Mouse (Mus musculus) spleen, adult 2 months (tissue): ENCODE data around the gene C8g. TPM values are rescaled to one million over a fixed set of nuclear protein-coding genes. Genes with fewer than 3 reads are reported as not detected.
A peak's percentile ranks its signal among the peaks of the same experiment; 100 is the strongest.

Experiments
- DNase-seq, 2 experiments: peaks; one replicate each; pipeline versions ENCODE4 v3.0.0 to v3.0.0-alpha.2; 2012 to 2021; ENCODE audit warnings: low spot score in 2 of 2, low read depth in 1 of 2
- H3K27ac ChIP-seq: fragments of 200-500 bp; 2 replicates; pipeline ENCODE4 v1.5.1; 2012; ENCODE audit warnings: low read length, inconsistent platforms; ENCODE audit not compliant: insufficient read depth
- H3K27me3 ChIP-seq: fragments of 200-500 bp; 2 replicates; pipeline ENCODE4 v1.6.1; 2012; ENCODE audit warnings: mild to moderate bottlenecking, moderate library complexity, low read length, inconsistent platforms; ENCODE audit not compliant: control insufficient read depth, insufficient read depth
- H3K36me3 ChIP-seq: fragments of 200-500 bp; 2 replicates; pipeline ENCODE4 v1.6.1; 2012; ENCODE audit warnings: mild to moderate bottlenecking, low read length, inconsistent platforms; ENCODE audit not compliant: control insufficient read depth, insufficient read depth
- H3K4me1 ChIP-seq: fragments of 200-500 bp; 2 replicates; pipeline ENCODE4 v1.6.1; 2011; ENCODE audit warnings: inconsistent platforms; ENCODE audit not compliant: control insufficient read depth, insufficient read depth, insufficient read length
- H3K4me3 ChIP-seq: fragments of 200-500 bp; 2 replicates; pipeline ENCODE4 v1.5.1; 2011; ENCODE audit warnings: mild to moderate bottlenecking, inconsistent platforms; ENCODE audit not compliant: insufficient read depth, insufficient read length; ENCODE audit errors: extremely low read depth
- CTCF ChIP-seq: fragments of 200-500 bp; IDR thresholded peaks from 2 replicates; pipeline ENCODE4 v1.5.1; 2011; ENCODE audit warnings: mild to moderate bottlenecking, inconsistent platforms; ENCODE audit not compliant: insufficient read depth, insufficient read length, insufficient replicate concordance; ENCODE audit errors: extremely low read depth
- POLR2A ChIP-seq: fragments of 200-500 bp; IDR thresholded peaks from 2 replicates; pipeline ENCODE4 v1.6.1; 2011; ENCODE audit warnings: low read depth, low read length, inconsistent platforms
- WGBS: fragments of 180-500 bp; shearing (Covaris S2); methylation state at CpG from one replicate; pipeline ENCODE4 v1.1.7; 2018; 5-methylcytosine and 5-hydroxymethylcytosine counted together
- polyA plus RNA-seq: library from polyadenylated mRNA; depleted of rRNA; stranded (reverse); fragments of >200 nt; gene quantifications from 2 replicates; pipeline ENCODE4 v1.2.3, GENCODE M21; 2012

The C8g gene
- polyA plus RNA-seq, 1 experiment: 1.9 TPM

DNA sequence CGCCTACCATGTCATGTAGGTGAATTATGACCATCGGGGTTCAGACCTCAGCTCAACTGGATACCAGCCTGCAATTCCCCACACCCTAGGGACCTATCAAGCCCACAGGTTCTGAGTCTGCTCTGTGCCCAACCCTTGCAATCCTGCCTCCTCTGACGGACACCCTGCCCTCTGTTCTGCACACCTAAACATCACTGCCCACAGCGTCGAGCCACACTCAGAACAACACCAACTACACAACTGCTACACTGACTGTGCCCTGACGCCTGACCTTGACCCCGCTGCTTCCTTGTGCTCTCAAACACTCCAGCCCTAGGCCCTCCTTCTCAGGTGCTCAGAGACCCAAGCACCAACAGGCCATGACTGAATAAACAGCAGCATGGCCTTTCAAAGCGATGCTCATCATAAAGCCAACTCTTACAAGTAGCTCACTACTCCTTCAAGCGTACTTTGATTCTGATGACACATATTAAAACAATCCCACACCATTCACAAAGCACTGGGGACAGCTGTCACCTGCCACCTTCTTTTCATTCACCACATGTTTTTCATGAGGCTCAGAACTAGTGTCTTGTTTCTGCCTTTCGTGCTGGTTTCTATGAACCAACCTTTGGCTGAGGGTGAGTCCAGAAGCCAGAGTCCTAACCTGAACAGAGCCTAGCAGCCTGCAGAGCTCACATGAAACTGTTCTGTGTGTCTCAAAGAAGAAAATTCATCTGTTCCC lies 40.3 kb upstream of the C8g start:
- Histone ChIP-seq H3K27me3 (no peaks in the 10 kb centered on the region), H3K36me3 (peaks cover 12% of the 10 kb centered on the region), H3K4me3 (no peak overlapping the region), H3K27ac (no peak overlapping the region), H3K4me1 (peaks cover 11% of the 10 kb centered on the region)
- 87% methylated on average over 10 of the region's 10 CpGs for WGBS
- TF ChIP-seq POLR2A: no peak
- no peak for TF ChIP-seq CTCF
- no peak for DNase-seq

DNA sequence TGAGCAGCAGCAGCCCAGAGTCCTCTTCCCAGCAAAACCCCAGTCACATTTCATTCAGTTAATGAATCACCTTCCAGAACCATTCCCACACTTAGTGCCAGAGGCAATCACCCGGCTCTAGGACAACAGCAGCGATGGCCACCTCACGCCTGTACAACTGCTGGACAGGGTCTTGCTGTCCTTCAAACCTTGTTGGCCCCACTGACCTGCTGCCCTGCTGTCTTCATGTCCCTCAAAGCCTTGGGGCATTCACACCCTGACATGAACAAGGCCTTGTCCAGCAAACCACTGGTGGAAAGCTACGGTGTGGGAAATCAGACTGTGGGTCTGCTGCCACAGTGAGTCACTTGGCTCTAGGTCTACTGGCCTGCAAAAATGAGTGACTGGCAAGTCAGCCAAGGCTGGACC lies 39.0 kb upstream of the C8g start:
- Histone ChIP-seq H3K36me3 (peaks cover 16% of the 10 kb centered on the region), H3K4me1 (peaks cover 6% of the 10 kb centered on the region; the same call in 1 of the 2 replicates), H3K27me3 (no peaks in the 10 kb centered on the region), H3K4me3 (no peak overlapping the region), H3K27ac (no peak overlapping the region)
- DNase-seq: no peak
- TF ChIP-seq POLR2A (no peak), CTCF (no peak)
- WGBS: 98% methylated on average over 4 of the region's 4 CpGs

DNA sequence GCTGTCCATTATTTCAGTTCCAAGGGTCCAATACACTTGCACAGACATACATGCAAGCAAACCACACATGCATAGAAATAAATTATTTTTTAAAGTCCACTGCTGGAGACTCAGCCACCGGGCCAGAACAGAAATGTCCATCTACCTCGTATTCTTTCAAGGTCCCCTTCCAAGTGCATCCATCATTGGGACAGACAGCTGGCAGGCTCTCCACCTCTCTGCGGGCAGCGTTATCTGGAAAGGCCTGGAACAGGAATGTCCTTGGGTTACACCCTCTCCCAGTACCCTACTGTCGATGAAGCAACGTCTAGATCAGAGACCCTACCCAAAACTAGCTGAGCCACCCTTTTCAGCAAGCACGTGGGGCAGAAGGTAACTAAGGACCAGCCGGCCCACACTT lies 35.0 kb upstream of the C8g start:
- Histone ChIP-seq H3K36me3 (peaks cover 19% of the 10 kb centered on the region), H3K27ac (peak overlapping the region; percentile 33; the same call in 1 of the 2 replicates), H3K4me1 (peaks cover 20% of the 10 kb centered on the region), H3K27me3 (no peaks in the 10 kb centered on the region), H3K4me3 (no peak overlapping the region)
- DNase-seq: no peak
- TF ChIP-seq CTCF (no peak), POLR2A (no peak)
- WGBS: 89% methylated on average over 8 of the region's 8 CpGs

DNA sequence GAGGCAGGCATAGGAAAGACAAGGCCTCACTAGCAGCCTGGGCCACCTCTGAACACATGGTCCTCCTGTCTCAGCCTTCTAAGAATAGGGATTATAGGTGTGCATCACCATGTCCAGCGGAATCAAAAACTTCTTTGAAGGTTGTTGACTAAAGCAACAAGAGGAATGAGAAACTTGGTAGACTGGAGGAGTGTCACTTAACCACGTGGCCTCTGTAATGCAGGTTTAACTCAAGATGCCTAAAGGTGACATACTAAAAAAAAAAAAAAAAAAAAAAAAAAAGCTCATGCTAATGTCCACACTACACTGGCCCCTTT lies 33.3 kb upstream of the C8g start:
- TF ChIP-seq CTCF (no peak), POLR2A (no peak)
- DNase-seq: no peak
- peaks cover 20% of the 10 kb centered on the region for H3K4me1 ChIP-seq
- peaks cover 26% of the 10 kb centered on the region for H3K36me3 ChIP-seq
- WGBS: 81% methylated on average over 2 of the region's 2 CpGs
- peak overlapping the region; percentile 96 for H3K27ac ChIP-seq
- no peak overlapping the region for H3K4me3 ChIP-seq
- no peaks in the 10 kb centered on the region for H3K27me3 ChIP-seq

DNA sequence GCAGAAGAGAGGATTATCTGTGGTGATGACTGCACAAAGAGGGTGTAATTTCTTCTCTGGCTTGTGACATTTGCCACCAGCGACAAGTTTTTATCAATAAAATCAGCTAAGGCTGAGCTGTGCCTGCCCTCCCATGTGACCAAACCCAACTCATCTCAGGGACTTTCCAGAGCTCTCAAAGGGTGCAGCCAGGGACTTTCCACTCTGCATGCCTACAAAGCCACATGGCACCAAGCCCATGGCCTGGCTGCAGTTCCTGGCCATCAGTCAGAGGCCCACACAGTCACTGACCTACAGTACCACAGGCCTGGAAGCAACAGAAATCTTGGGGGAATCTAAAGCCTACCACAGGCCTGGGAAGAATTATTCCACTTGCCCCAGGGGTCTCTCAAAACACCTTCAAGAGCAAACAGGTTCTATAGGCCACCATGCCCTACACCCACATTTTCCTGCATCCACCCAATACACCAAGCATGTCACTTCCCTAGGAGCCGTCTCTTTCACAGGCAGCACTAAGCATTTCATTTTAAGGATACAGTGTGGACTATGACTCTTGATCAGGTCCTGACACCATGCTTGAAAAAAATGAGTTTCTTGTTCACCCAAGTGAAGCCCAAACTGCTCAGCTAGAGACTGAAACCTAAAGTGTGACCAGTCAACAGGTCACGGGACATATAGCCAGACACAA lies 32.8 kb upstream of the C8g start:
- no peak for TF ChIP-seq POLR2A
- TF ChIP-seq CTCF: no peak
- Histone ChIP-seq H3K4me3 (no peak overlapping the region), H3K4me1 (peaks cover 20% of the 10 kb centered on the region), H3K27ac (peak overlapping the region; percentile 96), H3K27me3 (no peaks in the 10 kb centered on the region), H3K36me3 (peaks cover 28% of the 10 kb centered on the region)
- WGBS: 29% methylated on average over 3 of the region's 3 CpGs
- peak; percentile 77 for DNase-seq

DNA sequence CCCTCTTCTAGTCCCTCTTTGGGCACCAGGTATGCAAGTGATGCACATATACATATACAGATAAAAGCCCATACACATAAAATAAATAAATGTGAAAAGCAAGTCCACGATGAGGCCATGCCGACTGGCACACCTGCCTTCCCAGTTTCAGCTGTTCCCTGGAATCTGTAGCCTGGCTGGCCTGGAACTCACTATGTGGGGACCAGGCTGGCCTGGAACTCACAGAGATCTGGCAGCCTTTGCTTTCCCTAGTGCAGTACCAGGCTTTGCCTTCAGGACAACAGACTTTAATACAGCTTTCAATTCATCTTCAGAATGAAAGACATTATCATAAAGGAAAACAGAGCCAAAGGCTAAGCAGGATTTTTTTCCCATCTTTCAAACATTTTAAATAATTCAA lies 32.2 kb upstream of the C8g start:
- 91% methylated on average over 2 of the region's 2 CpGs for WGBS
- Histone ChIP-seq H3K27ac (peak overlapping the region; percentile 96), H3K36me3 (peaks cover 31% of the 10 kb centered on the region), H3K27me3 (no peaks in the 10 kb centered on the region), H3K4me1 (peaks cover 20% of the 10 kb centered on the region), H3K4me3 (no peak overlapping the region)
- TF ChIP-seq CTCF (no peak), POLR2A (no peak)
- no peak for DNase-seq

DNA sequence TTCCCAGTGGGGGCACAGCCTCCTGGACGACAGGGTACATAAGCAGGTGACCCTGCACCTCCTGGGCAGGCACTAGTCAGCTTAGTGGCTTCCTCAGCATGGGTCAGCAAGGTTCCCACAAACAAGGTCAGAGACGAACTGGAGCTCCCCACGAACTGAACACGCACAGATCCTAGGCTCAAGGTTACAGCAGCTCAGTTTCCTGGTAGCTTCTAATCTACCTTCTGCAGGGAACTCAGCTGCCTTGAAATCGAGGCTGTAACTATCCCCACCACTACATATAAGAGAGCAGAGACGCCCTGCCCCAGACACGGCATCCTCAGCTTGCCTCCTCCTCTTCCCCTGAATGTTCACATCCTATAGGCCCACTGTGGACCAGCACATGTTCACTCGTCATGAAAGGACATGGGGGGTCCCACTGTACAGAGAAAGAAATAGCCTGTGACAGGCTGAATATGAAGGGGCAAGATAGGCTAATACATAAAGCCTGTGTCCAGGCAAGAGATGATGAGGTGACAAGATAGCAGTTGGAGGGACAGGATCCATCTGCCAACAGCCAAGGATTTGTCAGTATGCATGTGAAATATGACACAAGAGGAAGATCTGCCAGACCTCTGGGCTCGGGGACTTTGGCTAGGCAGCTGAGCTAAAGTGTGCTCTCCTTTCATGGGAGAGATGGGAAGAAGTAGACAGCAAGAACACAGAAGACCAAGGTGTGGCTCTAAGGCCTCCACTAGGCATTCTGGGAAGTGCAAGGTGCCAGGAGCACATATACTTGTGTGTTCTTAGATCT lies 25.2 kb upstream of the C8g start:
- WGBS: 87% methylated on average over 9 of the region's 9 CpGs
- Histone ChIP-seq H3K4me1 (no peaks in the 10 kb centered on the region), H3K36me3 (peaks cover 64% of the 10 kb centered on the region), H3K27me3 (no peaks in the 10 kb centered on the region), H3K4me3 (no peak overlapping the region), H3K27ac (no peak overlapping the region)
- DNase-seq: no peak
- TF ChIP-seq POLR2A: no peak
- no peak for TF ChIP-seq CTCF
